Mouse (Mus musculus): Measurements from ENCODE around the gene Mafk. TPM values are rescaled to one million over a fixed set of nuclear protein-coding genes. Genes with fewer than 3 reads are reported as not detected.

Gene Mafk
- polyA plus RNA-seq, 1 experiment from 2014 or later, result 7.5 TPM

DNA sequence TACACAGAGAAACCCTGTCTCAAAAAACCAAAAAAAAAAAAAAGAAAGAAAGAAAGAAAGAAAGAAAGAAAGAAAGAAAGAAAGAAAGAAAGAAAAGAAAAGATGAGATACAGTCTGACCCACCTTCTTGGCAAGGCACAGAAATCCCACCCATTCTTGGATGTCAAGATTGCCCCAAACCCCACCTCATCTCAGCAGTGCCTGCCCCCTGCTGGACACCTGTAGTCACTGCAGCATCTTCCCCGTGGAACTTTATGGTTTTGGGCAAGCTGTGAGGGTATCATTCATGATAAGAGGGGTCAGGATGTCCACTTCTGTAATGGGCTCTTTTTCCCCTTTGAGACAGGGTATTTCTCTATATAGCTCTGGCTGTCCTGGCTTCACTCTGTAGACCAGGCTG is 26.0 kb downstream of the Mafk start:
- H3K4me3 ChIP-seq (ENCODE audit: low read depth, low read length), result no peak overlapping the region
- no peak overlapping the region for H3K9ac ChIP-seq (ENCODE audit: low read length)
- no peaks in the 10 kb centered on the region; the same call in 1 of the 2 replicates for H3K36me3 ChIP-seq (ENCODE audit: control insufficient read depth, insufficient read depth, low read length)
- H3K4me1 ChIP-seq (replicated peaks; ENCODE audit: control insufficient read depth, insufficient read depth, low read length), result no peaks in the 10 kb centered on the region
- H3K27ac ChIP-seq (ENCODE audit: low read depth, low read length), result no peak overlapping the region
- no peaks in the 10 kb centered on the region; the same call in 1 of the 2 replicates for H3K27me3 ChIP-seq (ENCODE audit: control insufficient read depth, insufficient read depth, low read length)
- DNase-seq (ENCODE audit: low spot score) (peak; percentile 57), ATAC-seq (replicated peaks; ENCODE audit: low FRiP score) (no peak)
- no peak overlapping the region for H3K4me2 ChIP-seq (ENCODE audit: low read depth, low read length, severe bottlenecking)
- 14% methylated on average over 1 of the region's 1 CpGs for WGBS
- H3K9me3 ChIP-seq (ENCODE audit: control insufficient read depth, low read length), result no peaks in the 10 kb centered on the region

DNA sequence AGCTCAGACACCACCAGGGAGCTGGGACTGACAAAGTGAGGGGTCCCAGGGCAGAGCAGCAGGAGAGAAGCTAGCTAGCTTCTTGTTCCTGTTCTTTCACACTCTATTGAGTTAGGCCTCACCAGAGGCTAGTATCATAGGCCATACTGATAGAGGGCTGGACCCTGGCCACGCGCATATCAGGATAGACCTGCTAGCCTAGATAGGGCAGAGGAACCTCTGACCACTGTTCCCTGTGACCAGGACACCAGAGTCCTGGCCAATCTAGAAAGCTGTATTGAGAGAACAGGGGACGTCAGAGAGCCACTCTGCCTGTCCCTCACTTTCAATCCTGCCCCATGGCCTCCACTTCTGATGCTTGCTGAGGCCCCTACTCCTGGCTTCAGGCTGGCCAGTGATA is 26.7 kb downstream of the Mafk start:
- 85% methylated on average over 3 of the region's 3 CpGs for whole genome bisulfite sequencing
- ATAC-seq (replicated peaks; ENCODE audit: low FRiP score) (no peak), DNase-seq (ENCODE audit: low spot score) (peak; percentile 48)
- Histone ChIP-seq H3K9me3 (ENCODE audit: control insufficient read depth, low read length) (no peaks in the 10 kb centered on the region), H3K9ac (ENCODE audit: low read length) (no peak overlapping the region), H3K27ac (ENCODE audit: low read depth, low read length) (no peak overlapping the region), H3K36me3 (ENCODE audit: control insufficient read depth, insufficient read depth, low read length) (no peaks in the 10 kb centered on the region; the same call in 1 of the 2 replicates), H3K4me2 (ENCODE audit: low read depth, low read length, severe bottlenecking) (no peak overlapping the region), H3K27me3 (ENCODE audit: control insufficient read depth, insufficient read depth, low read length) (no peaks in the 10 kb centered on the region; the same call in 1 of the 2 replicates), H3K4me3 (ENCODE audit: low read depth, low read length) (no peak overlapping the region), H3K4me1 (replicated peaks; ENCODE audit: control insufficient read depth, insufficient read depth, low read length) (no peaks in the 10 kb centered on the region)

DNA sequence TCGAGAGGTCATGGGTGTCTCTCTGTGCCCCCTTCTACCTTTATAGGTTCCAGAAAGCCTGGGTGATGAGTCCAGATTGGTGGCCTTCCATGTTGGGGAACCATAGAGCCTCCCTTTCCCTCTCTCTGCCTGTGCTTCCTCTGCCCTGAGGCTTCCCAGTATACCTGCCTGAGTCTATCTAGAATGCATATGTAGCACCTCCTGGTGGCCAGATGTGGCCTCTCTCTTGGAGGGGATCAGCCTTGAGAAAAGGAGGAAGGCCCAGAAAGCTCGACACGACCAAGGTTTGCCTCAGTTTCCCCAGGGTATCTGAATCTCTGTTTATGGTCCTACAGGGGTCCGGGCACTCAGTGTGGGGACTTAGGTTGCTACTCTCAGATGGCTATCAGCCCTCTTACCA is 27.5 kb downstream of the Mafk start:
- 52% methylated on average over 4 of the region's 4 CpGs for WGBS
- Histone ChIP-seq H3K9ac (ENCODE audit: low read length) (no peak overlapping the region), H3K27ac (ENCODE audit: low read depth, low read length) (no peak overlapping the region), H3K4me1 (replicated peaks; ENCODE audit: control insufficient read depth, insufficient read depth, low read length) (no peaks in the 10 kb centered on the region), H3K36me3 (ENCODE audit: control insufficient read depth, insufficient read depth, low read length) (no peaks in the 10 kb centered on the region; the same call in 1 of the 2 replicates), H3K4me2 (ENCODE audit: low read depth, low read length, severe bottlenecking) (no peak overlapping the region), H3K27me3 (ENCODE audit: control insufficient read depth, insufficient read depth, low read length) (no peaks in the 10 kb centered on the region; the same call in 1 of the 2 replicates), H3K4me3 (ENCODE audit: low read depth, low read length) (no peak overlapping the region), H3K9me3 (ENCODE audit: control insufficient read depth, low read length) (no peaks in the 10 kb centered on the region)
- ATAC-seq (replicated peaks; ENCODE audit: low FRiP score), result no peak
- peak; percentile 61 for DNase-seq (ENCODE audit: low spot score)

DNA sequence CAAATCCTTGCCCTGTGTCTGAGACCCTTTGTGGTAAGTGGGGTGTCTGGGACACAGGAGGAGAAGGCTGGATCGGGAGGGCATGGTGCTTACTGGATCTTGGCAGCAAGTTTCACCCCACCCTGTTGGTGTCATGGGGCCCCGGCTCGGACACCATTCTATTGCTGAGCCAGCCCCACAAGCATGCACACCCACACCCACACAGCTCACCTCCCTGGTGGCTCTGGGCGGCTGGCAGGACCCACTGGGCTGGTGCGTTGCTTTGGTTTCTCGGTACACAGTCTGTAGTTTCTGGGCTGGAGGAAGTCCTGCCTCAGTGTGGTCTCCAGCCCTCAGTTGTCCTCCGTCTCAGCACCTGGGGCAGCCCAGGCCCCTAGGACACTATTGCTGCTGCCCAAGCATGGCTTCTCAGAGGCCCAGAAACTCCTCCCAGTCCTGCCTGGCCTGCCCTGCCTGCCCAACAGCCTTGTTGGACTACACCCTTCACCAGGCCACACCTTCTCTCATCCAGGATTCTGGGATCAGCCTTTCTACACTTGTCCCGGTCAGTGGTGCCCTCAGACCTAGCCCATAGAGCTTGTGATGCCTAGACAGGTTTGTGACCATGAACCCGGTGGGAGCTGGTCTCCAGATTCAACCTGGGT is 28.3 kb downstream of the Mafk start, which contains the start of gene Tmem184a:
Gene Tmem184a (minus strand): TSS at position 380 of the 644 bp plus-strand sequence.
- ATAC-seq (replicated peaks; ENCODE audit: low FRiP score), result no peak
- H3K4me3 ChIP-seq (ENCODE audit: low read depth, low read length), result no peak within 1 kb of the TSS
- H3K9ac ChIP-seq (ENCODE audit: low read length), result no peak within 1 kb of the TSS
- no peaks in the 10 kb centered on the region for H3K27me3 ChIP-seq (ENCODE audit: control insufficient read depth, insufficient read depth, low read length)
- 85% methylated on average over 9 of the region's 9 CpGs for WGBS
- no peak within 1 kb of the TSS for H3K4me2 ChIP-seq (ENCODE audit: low read depth, low read length, severe bottlenecking)
- no peaks in the 10 kb centered on the region; the same call in 1 of the 2 replicates for H3K36me3 ChIP-seq (ENCODE audit: control insufficient read depth, insufficient read depth, low read length)
- peak; percentile 47 for DNase-seq (ENCODE audit: low spot score)
- no peak within 1 kb of the TSS for H3K27ac ChIP-seq (ENCODE audit: low read depth, low read length)
- no peaks in the 10 kb centered on the region for H3K9me3 ChIP-seq (ENCODE audit: control insufficient read depth, low read length)
- H3K4me1 ChIP-seq (replicated peaks; ENCODE audit: control insufficient read depth, insufficient read depth, low read length), result no peaks in the 10 kb centered on the region

DNA sequence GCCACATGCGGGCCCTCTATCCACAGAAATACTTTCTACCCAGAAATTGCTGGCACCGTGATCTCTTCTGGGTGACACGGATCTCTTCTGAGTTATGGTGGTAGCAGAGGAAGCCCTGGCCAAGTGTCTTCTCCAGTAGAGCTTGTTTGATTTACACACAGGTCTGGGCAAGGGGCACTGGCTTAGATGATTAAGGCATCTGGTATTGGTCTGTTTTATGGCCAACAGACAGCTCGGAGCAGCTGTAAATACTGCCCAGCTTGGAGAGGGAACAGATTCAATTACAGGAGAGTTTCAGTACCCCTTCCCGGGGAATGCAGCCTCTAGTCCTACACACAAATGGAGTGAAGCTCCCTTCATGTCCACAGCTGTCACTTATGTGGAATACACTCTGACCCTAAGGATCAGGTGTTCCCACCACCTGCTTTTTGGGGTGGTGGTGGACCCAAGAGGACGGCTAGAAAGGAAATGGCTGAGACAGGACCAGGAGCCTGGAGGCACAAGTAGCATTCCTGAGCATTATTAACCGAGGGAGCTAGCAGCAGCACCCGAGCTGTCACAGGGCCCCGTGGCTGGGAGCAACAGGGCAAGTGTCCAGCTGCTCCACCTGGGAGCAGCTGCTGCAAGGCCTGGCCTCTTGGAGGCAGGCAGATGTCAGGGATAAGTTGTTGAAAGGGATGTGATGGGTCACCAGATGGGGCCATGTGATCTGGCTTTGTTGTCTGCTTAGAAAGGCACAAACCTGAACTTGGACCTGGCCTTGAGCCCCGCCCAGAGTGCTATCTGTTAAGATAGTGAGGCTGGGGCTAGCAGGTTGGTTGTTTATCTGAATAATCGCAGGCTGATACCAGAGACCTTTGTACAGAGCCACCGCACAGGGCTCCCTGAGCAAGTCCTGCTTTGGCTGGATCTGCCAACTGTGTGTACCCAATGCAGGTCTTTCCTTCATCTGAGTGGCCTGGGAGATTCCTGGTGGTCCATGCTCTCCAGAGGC is 30.4 kb downstream of the Mafk start:
- H3K9me3 ChIP-seq (ENCODE audit: control insufficient read depth, low read length), result no peaks in the 10 kb centered on the region
- H3K36me3 ChIP-seq (ENCODE audit: control insufficient read depth, insufficient read depth, low read length), result no peaks in the 10 kb centered on the region; the same call in 1 of the 2 replicates
- H3K27ac ChIP-seq (ENCODE audit: low read depth, low read length), result no peak overlapping the region
- no peaks in the 10 kb centered on the region for H3K27me3 ChIP-seq (ENCODE audit: control insufficient read depth, insufficient read depth, low read length)
- DNase-seq (ENCODE audit: low spot score) (peak; percentile 48), ATAC-seq (replicated peaks; ENCODE audit: low FRiP score) (no peak)
- no peak overlapping the region for H3K9ac ChIP-seq (ENCODE audit: low read length)
- H3K4me1 ChIP-seq (replicated peaks; ENCODE audit: control insufficient read depth, insufficient read depth, low read length), result peaks cover 8% of the 10 kb centered on the region
- H3K4me3 ChIP-seq (ENCODE audit: low read depth, low read length), result no peak overlapping the region
- 87% methylated on average over 12 of the region's 12 CpGs for WGBS
- H3K4me2 ChIP-seq (ENCODE audit: low read depth, low read length, severe bottlenecking), result no peak overlapping the region

DNA sequence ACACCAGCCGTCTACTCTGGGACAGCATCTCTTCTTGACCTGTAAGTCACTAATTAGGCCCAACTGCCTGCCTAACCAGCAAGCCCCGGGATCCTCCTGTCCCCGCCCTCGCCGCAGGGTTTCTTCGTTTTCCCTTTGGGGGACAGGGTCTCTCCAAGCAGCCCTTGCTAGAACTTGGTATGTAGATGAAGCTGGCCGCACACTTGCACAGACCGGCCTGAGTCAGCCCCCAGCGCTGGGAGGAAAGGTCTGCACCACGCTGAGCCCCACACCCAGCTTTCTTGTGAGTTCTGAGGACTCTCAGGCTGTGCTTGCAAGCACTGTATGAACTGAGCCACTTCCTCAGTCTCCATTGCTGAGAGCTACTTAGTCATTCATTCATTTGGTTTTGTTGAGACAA is 33.2 kb downstream of the Mafk start:
- DNase-seq (ENCODE audit: low spot score), result no peak
- Histone ChIP-seq H3K9me3 (ENCODE audit: control insufficient read depth, low read length) (no peaks in the 10 kb centered on the region), H3K4me2 (ENCODE audit: low read depth, low read length, severe bottlenecking) (no peak overlapping the region), H3K4me1 (replicated peaks; ENCODE audit: control insufficient read depth, insufficient read depth, low read length) (peaks cover 8% of the 10 kb centered on the region), H3K9ac (ENCODE audit: low read length) (no peak overlapping the region), H3K27ac (ENCODE audit: low read depth, low read length) (no peak overlapping the region), H3K27me3 (ENCODE audit: control insufficient read depth, insufficient read depth, low read length) (no peaks in the 10 kb centered on the region), H3K36me3 (ENCODE audit: control insufficient read depth, insufficient read depth, low read length) (no peaks in the 10 kb centered on the region; the same call in 1 of the 2 replicates), H3K4me3 (ENCODE audit: low read depth, low read length) (no peak overlapping the region)
- 89% methylated on average over 10 of the region's 10 CpGs for WGBS
- no peak for ATAC-seq (replicated peaks; ENCODE audit: low FRiP score)

DNA sequence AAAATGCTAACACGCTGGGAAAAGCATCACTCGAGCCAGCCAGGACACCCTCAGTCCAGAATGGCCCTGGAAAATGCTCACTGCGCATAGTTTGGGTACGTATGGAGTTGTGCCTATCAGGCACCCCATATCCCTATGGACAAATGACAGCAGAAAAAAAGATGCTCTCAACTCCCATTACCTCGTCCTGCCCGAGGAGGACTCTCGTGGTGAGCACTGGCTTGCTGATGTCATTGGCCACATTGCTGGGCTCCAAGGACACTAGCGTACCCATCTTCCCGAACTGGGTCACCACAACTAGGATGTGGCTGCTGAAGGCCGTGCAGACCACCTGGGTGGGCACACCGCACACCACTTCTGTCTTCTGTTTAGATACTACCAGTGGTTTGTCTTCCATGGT is 34.6 kb downstream of the Mafk start:
- 46% methylated on average over 11 of the region's 11 CpGs for WGBS
- ATAC-seq (replicated peaks; ENCODE audit: low FRiP score), result no peak
- H3K9me3 ChIP-seq (ENCODE audit: control insufficient read depth, low read length), result no peaks in the 10 kb centered on the region

DNA sequence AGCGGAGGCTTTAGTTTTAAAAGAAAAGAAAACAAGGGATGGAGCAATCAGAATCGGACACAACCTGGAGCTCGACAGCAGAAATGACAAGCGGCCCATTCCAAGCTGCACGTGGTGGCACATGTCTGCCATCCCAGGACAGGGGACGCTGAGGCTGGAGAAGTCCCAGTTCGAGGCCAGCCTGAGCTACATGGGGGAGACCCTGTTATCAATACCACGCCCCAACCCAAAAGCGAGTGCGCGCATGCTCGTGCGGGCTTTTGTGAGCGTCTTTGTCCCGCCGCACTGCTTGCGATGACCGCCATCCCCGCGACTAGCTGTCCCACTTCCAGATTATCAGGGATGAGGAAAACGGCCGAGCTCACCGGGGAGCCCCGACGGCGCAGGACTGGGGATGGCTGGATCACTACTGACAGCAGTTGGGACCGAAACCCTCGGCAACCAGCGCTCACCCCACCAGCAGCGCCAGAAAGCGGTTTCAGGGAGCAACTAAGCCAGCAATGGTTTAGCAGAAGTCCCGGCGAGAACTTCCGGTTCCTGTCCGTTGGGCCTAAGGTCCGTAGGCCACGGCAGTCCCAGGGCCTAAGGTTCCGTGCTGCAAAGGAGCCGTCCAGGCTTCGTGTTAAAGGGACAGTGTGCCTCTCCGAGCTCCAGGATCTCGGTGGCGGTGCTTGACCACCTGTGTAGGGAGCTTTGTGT is 35.2 kb downstream of the Mafk start, which contains the start of the genes Gm26938 and Psmg3:
Gene Gm26938 (minus strand): TSS at position 51 of the 699 bp plus-strand sequence.
Gene Psmg3 (minus strand): TSS at position 529 of the 699 bp plus-strand sequence.
- peak; percentile 92 for DNase-seq (ENCODE audit: low spot score)
- H3K4me1 ChIP-seq (replicated peaks; ENCODE audit: control insufficient read depth, insufficient read depth, low read length), result peaks cover 8% of the 10 kb centered on the region

More for the DNA sequence above, 34.6 kb downstream of the Mafk start:
- peak overlapping the region; percentile 94 for H3K4me2 ChIP-seq (ENCODE audit: low read depth, low read length, severe bottlenecking)
- peak overlapping the region; percentile 89 for H3K9ac ChIP-seq (ENCODE audit: low read length)
- DNase-seq (ENCODE audit: low spot score), result no peak
- H3K27me3 ChIP-seq (ENCODE audit: control insufficient read depth, insufficient read depth, low read length), result no peaks in the 10 kb centered on the region
- H3K4me1 ChIP-seq (replicated peaks; ENCODE audit: control insufficient read depth, insufficient read depth, low read length), result peaks cover 8% of the 10 kb centered on the region
- H3K4me3 ChIP-seq (ENCODE audit: low read depth, low read length), result peak overlapping the region; percentile 91
- no peaks in the 10 kb centered on the region; the same call in 1 of the 2 replicates for H3K36me3 ChIP-seq (ENCODE audit: control insufficient read depth, insufficient read depth, low read length)
- no peak overlapping the region for H3K27ac ChIP-seq (ENCODE audit: low read depth, low read length)

More for the DNA sequence above, 35.2 kb downstream of the Mafk start, which contains the start of the genes Gm26938 and Psmg3:
- WGBS, result under 1% methylated on average over 43 of the region's 43 CpGs
- no peaks in the 10 kb centered on the region for H3K9me3 ChIP-seq (ENCODE audit: control insufficient read depth, low read length)
- peak within 1 kb of the TSS; percentile 89 for H3K9ac ChIP-seq (ENCODE audit: low read length)
- H3K36me3 ChIP-seq (ENCODE audit: control insufficient read depth, insufficient read depth, low read length), result no peaks in the 10 kb centered on the region; the same call in 1 of the 2 replicates
- peak; percentile 86 for ATAC-seq (replicated peaks; ENCODE audit: low FRiP score)
- H3K27me3 ChIP-seq (ENCODE audit: control insufficient read depth, insufficient read depth, low read length), result no peaks in the 10 kb centered on the region
- H3K4me3 ChIP-seq (ENCODE audit: low read depth, low read length), result peak within 1 kb of the TSS; percentile 91
- H3K27ac ChIP-seq (ENCODE audit: low read depth, low read length), result peak within 1 kb of the TSS; percentile 57; the same call in 1 of the 2 replicates
- peak within 1 kb of the TSS; percentile 94 for H3K4me2 ChIP-seq (ENCODE audit: low read depth, low read length, severe bottlenecking)
